Mouse (Mus musculus): ENCODE measurements around the gene Ublcp1. TPM values are rescaled to one million over a fixed set of nuclear protein-coding genes. Genes with fewer than 3 reads are reported as not detected.
A peak's percentile ranks its signal among the peaks of the same experiment; 100 is the strongest.

The Ublcp1 gene
- polyA plus RNA-seq, 1 experiment: 68.8 TPM

DNA sequence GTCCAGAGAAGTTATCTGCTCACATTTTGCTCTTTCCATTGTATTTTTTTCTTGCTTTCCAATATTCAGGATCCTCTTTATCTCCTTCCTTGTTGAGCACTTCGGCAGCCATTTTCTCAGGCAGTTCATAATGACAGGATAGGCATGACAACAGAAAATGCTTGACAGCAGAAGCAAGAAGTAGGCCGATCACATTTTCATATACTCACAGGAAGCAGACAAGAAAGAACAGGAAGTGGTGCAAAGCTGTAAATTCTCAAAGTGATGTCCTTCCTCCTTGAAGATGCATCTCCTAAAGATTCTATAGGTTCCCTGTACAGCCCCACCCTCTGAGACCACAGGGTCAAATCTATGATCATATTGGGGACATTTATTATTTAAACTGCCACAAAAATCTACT, 6.1 kb upstream of the Ublcp1 start:
- Histone ChIP-seq H3K36me3 (ENCODE audit: control insufficient read depth, insufficient read depth, low read length, poor library complexity, severe bottlenecking) (no peaks in the 10 kb centered on the region), H3K4me3 (ENCODE audit: low read depth, low read length) (no peak overlapping the region), H3K9ac (ENCODE audit: low read depth, poor library complexity, severe bottlenecking) (no peak overlapping the region), H3K9me3 (replicated peaks; ENCODE audit: control insufficient read depth, insufficient read depth, low read length, poor library complexity, severe bottlenecking) (no peaks in the 10 kb centered on the region), H3K27ac (ENCODE audit: insufficient read depth, low read length) (no peak overlapping the region), H3K4me1 (ENCODE audit: control insufficient read depth, insufficient read depth, low read length) (no peaks in the 10 kb centered on the region), H3K27me3 (ENCODE audit: control insufficient read depth, insufficient read depth, low read length, poor library complexity, severe bottlenecking) (no peaks in the 10 kb centered on the region)
- TF ChIP-seq POLR2A (IDR thresholded peaks at IDR 0.05; ENCODE audit: insufficient read depth, low read length) (no peak), EP300 (IDR thresholded peaks at IDR 0.05; ENCODE audit: insufficient read depth, low read depth, low read length) (no peak), CTCF (IDR thresholded peaks at IDR 0.05; ENCODE audit: low read depth, low read length) (no peak)

DNA sequence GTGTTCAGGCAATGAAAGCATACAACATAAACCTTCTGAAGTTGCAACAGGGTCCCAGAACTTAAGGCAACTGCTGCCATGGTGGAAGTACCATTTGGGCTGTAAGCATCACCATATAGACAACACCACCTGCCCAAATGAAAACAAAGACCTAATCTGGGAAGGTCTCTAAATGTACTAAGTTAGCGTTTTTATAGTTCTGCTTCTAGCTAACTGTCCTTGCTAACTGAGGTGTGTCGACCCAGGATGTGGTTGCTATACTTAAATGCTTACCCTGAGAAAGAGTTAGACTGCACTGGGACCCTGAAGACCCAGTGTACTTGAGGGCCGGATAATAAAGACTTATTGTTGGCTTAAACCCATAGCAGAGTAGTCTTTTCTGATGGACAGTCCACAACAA, 5.2 kb upstream of the Ublcp1 start:
- Histone ChIP-seq H3K4me3 (ENCODE audit: low read depth, low read length) (no peak overlapping the region), H3K36me3 (ENCODE audit: control insufficient read depth, insufficient read depth, low read length, poor library complexity, severe bottlenecking) (no peaks in the 10 kb centered on the region), H3K4me1 (ENCODE audit: control insufficient read depth, insufficient read depth, low read length) (no peaks in the 10 kb centered on the region), H3K9me3 (replicated peaks; ENCODE audit: control insufficient read depth, insufficient read depth, low read length, poor library complexity, severe bottlenecking) (no peaks in the 10 kb centered on the region), H3K9ac (ENCODE audit: low read depth, poor library complexity, severe bottlenecking) (no peak overlapping the region), H3K27me3 (ENCODE audit: control insufficient read depth, insufficient read depth, low read length, poor library complexity, severe bottlenecking) (no peaks in the 10 kb centered on the region), H3K27ac (ENCODE audit: insufficient read depth, low read length) (no peak overlapping the region)
- TF ChIP-seq CTCF (IDR thresholded peaks at IDR 0.05; ENCODE audit: low read depth, low read length): no peak
- TF ChIP-seq EP300 (IDR thresholded peaks at IDR 0.05; ENCODE audit: insufficient read depth, low read depth, low read length): no peak
- TF ChIP-seq POLR2A (IDR thresholded peaks at IDR 0.05; ENCODE audit: insufficient read depth, low read length): no peak

- no peaks in the 10 kb centered on the region for H3K4me1 ChIP-seq (ENCODE audit: control insufficient read depth, insufficient read depth, low read length)
- peak overlapping the region; percentile 80 for H3K4me3 ChIP-seq (ENCODE audit: low read depth, low read length)
- peak overlapping the region; percentile 69 for H3K9ac ChIP-seq (ENCODE audit: low read depth, poor library complexity, severe bottlenecking)
- H3K27me3 ChIP-seq (ENCODE audit: control insufficient read depth, insufficient read depth, low read length, poor library complexity, severe bottlenecking): no peaks in the 10 kb centered on the region
- no peaks in the 10 kb centered on the region for H3K9me3 ChIP-seq (replicated peaks; ENCODE audit: control insufficient read depth, insufficient read depth, low read length, poor library complexity, severe bottlenecking)
- TF ChIP-seq POLR2A (IDR thresholded peaks at IDR 0.05; ENCODE audit: insufficient read depth, low read length): no peak
- TF ChIP-seq EP300 (IDR thresholded peaks at IDR 0.05; ENCODE audit: insufficient read depth, low read depth, low read length): no peak
- TF ChIP-seq CTCF (IDR thresholded peaks at IDR 0.05; ENCODE audit: low read depth, low read length): no peak
- H3K27ac ChIP-seq (ENCODE audit: insufficient read depth, low read length): peak overlapping the region; percentile 96
- H3K36me3 ChIP-seq (ENCODE audit: control insufficient read depth, insufficient read depth, low read length, poor library complexity, severe bottlenecking): no peaks in the 10 kb centered on the region; the same call in 1 of the 2 replicates
Measured at GRCm38 (mm10) chr11:44471337-44471995, 1.2 kb upstream of the Ublcp1 start.

- Histone ChIP-seq H3K9me3 (replicated peaks; ENCODE audit: control insufficient read depth, insufficient read depth, low read length, poor library complexity, severe bottlenecking) (no peaks in the 10 kb centered on the region), H3K4me3 (ENCODE audit: low read depth, low read length) (peak overlapping the region; percentile 80), H3K9ac (ENCODE audit: low read depth, poor library complexity, severe bottlenecking) (peak overlapping the region; percentile 69), H3K36me3 (ENCODE audit: control insufficient read depth, insufficient read depth, low read length, poor library complexity, severe bottlenecking) (peaks cover 11% of the 10 kb centered on the region), H3K27ac (ENCODE audit: insufficient read depth, low read length) (no peak overlapping the region), H3K4me1 (ENCODE audit: control insufficient read depth, insufficient read depth, low read length) (no peaks in the 10 kb centered on the region), H3K27me3 (ENCODE audit: control insufficient read depth, insufficient read depth, low read length, poor library complexity, severe bottlenecking) (no peaks in the 10 kb centered on the region)
- TF ChIP-seq POLR2A (IDR thresholded peaks at IDR 0.05; ENCODE audit: insufficient read depth, low read length) (no peak), CTCF (IDR thresholded peaks at IDR 0.05; ENCODE audit: low read depth, low read length) (no peak), EP300 (IDR thresholded peaks at IDR 0.05; ENCODE audit: insufficient read depth, low read depth, low read length) (no peak)
Measured at GRCm38 (mm10) chr11:44469646-44470431, 459 bp downstream of the Ublcp1 start.

DNA sequence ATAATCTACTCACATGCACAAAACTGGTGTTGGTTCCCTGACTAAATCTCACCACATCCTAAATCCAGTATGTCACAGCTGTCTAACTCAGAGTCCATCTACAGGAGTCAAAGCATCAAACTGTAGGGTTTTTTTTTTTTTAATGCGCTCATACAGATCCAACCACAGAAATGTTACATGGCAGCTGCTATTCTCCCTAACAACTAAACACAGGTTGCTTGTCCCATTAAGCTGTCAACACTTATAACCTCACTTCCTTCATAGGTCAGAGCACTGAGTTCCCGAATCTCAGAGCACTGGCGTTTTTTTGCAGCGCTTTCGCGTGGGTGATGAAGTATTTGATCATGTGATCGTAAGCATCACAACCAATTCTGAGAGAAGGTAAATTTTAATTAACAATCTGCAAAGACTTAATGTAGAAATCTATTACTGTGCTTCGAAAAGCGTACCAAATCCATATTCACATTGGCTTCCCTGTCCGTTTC, 1.9 kb downstream of the Ublcp1 start:
- H3K9ac ChIP-seq (ENCODE audit: low read depth, poor library complexity, severe bottlenecking): no peak overlapping the region
- H3K9me3 ChIP-seq (replicated peaks; ENCODE audit: control insufficient read depth, insufficient read depth, low read length, poor library complexity, severe bottlenecking): no peaks in the 10 kb centered on the region
- H3K27ac ChIP-seq (ENCODE audit: insufficient read depth, low read length): no peak overlapping the region
- no peaks in the 10 kb centered on the region for H3K27me3 ChIP-seq (ENCODE audit: control insufficient read depth, insufficient read depth, low read length, poor library complexity, severe bottlenecking)
- TF ChIP-seq EP300 (IDR thresholded peaks at IDR 0.05; ENCODE audit: insufficient read depth, low read depth, low read length) (no peak), POLR2A (IDR thresholded peaks at IDR 0.05; ENCODE audit: insufficient read depth, low read length) (no peak), CTCF (IDR thresholded peaks at IDR 0.05; ENCODE audit: low read depth, low read length) (no peak)
- peaks cover 16% of the 10 kb centered on the region for H3K36me3 ChIP-seq (ENCODE audit: control insufficient read depth, insufficient read depth, low read length, poor library complexity, severe bottlenecking)
- H3K4me3 ChIP-seq (ENCODE audit: low read depth, low read length): no peak overlapping the region
- H3K4me1 ChIP-seq (ENCODE audit: control insufficient read depth, insufficient read depth, low read length): no peaks in the 10 kb centered on the region
